ENCODE assay signal across 7 mouse cellular contexts in the genomic region with DNA sequence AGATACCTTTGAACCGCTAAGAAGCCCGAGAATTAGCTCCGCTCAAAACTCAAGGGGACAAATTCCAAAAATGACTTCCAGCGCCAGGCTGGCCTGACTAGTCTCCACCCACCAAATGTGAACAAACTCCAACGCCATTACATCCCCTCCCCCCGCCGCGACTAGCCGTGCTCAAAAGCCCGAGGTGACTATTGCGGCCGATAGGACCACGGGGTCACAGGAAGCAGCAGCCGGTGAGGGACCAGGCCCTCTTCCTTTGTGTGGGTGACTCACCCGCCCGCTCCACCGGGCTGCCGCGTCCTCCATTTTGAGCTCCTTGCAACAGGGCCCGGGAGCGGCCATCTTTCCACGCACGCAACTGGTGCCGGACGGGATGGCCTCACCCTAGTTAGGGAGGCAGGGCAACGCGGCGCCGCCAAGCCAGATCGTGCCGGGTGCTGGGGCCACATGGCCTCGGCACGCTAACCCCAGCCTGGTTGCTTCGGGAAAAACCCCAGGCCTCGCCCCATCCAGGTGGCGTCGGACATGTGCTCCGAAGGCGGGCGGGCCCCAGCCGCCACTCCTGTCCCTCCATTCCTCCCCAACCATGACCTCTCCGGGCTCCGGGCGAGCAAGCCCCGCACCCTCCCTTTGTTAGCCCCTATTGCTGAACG. TPM values are rescaled to one million over a fixed set of nuclear protein-coding genes. Genes with fewer than 3 reads are reported as not detected.
DNase-seq lines count a peak whose midpoint lies in the region; ATAC-seq lines count a peak whose summit lies in the region.

No protein-coding gene starts in this region.

- intact Hi-C loops in gastrocnemius, postnatal 36 days (cut with DNase I): no loop called here

- no peaks in the 10 kb centered on the region for H3K27me3 ChIP-seq in intestine, embryonic 16.5 days (replicated peaks; ENCODE audit: control insufficient read depth, insufficient read depth, low read length)
- H3K27me3 ChIP-seq in limb, embryonic 10.5 days (ENCODE audit: low read depth, poor library complexity, severe bottlenecking): no peaks in the 10 kb centered on the region
- H3K27me3 ChIP-seq in midbrain, embryonic 12.5 days: no peaks in the 10 kb centered on the region

- peak; percentile 88 to 93 for DNase-seq in adrenal gland, adult (ENCODE audit: inconsistent age in 2 of 2, low spot score in 1 of 2)
- peak; percentile 74 for DNase-seq in embryo, embryonic 10.5 days (ENCODE audit: low spot score)
- peak; percentile 53 to 69 for DNase-seq in gastrocnemius, postnatal 36 days
- peak; percentile 85 for DNase-seq in limb, embryonic 10.5 days (ENCODE audit: low spot score)
- peak; percentile 58 for DNase-seq in skeletal muscle tissue, adult 2 months (ENCODE audit: low read depth, low spot score)

- H3K4me3 ChIP-seq in intestine, embryonic 16.5 days (ENCODE audit: low read length): peak overlapping the region; percentile 98
- peak overlapping the region; percentile 98 for H3K4me3 ChIP-seq in limb, embryonic 10.5 days
- peak overlapping the region; percentile 99 for H3K4me3 ChIP-seq in midbrain, embryonic 12.5 days

- peak; percentile 21 for ATAC-seq in intestine, embryonic 16.5 days
- peak; percentile 21 for ATAC-seq in midbrain, embryonic 12.5 days (ENCODE audit: low FRiP score, low read depth)

- H3K9me3 ChIP-seq in intestine, embryonic 16.5 days (ENCODE audit: control insufficient read depth, low read length): no peaks in the 10 kb centered on the region
- no peaks in the 10 kb centered on the region for H3K9me3 ChIP-seq in limb, embryonic 10.5 days (replicated peaks)
- H3K9me3 ChIP-seq in midbrain, embryonic 12.5 days: no peaks in the 10 kb centered on the region

- peak overlapping the region; percentile 58 for H3K4me2 ChIP-seq in intestine, embryonic 16.5 days (ENCODE audit: low read depth, low read length)
- H3K4me2 ChIP-seq in midbrain, embryonic 12.5 days (replicated peaks): peak overlapping the region; percentile 71

- H3K36me3 ChIP-seq in intestine, embryonic 16.5 days (ENCODE audit: control insufficient read depth, insufficient read depth, low read length): no peaks in the 10 kb centered on the region
- H3K36me3 ChIP-seq in limb, embryonic 10.5 days: peaks cover 48% of the 10 kb centered on the region
- peaks cover 39% of the 10 kb centered on the region for H3K36me3 ChIP-seq in midbrain, embryonic 12.5 days

- peaks cover 6% of the 10 kb centered on the region for H3K4me1 ChIP-seq in intestine, embryonic 16.5 days (ENCODE audit: control insufficient read depth, insufficient read depth, low read length)
- peaks cover 10% of the 10 kb centered on the region for H3K4me1 ChIP-seq in limb, embryonic 10.5 days
- peaks cover 22% of the 10 kb centered on the region for H3K4me1 ChIP-seq in midbrain, embryonic 12.5 days

- H3K9ac ChIP-seq in intestine, embryonic 16.5 days (ENCODE audit: low read depth, low read length): peak overlapping the region; percentile 100
- H3K9ac ChIP-seq in midbrain, embryonic 12.5 days (replicated peaks): peak overlapping the region; percentile 98

- peak overlapping the region; percentile 99 for H3K27ac ChIP-seq in intestine, embryonic 16.5 days (ENCODE audit: low read length)
- peak overlapping the region; percentile 99 for H3K27ac ChIP-seq in limb, embryonic 10.5 days
- H3K27ac ChIP-seq in midbrain, embryonic 12.5 days (replicated peaks): peak overlapping the region; percentile 97

- under 1% methylated on average over 46 of the region's 46 CpGs for WGBS in intestine, embryonic 16.5 days
- under 1% methylated on average over 46 of the region's 46 CpGs for WGBS in limb, embryonic 10.5 days
- WGBS in midbrain, embryonic 12.5 days: under 1% methylated on average over 46 of the region's 46 CpGs

RNA-seq across cellular contexts. Expression of a gene that starts 8.1 kb away (rescaled TPM):
- 100 to 1,000 TPM; 496 to 538 TPM for total RNA-seq in gastrocnemius, postnatal 36 days (2021)
- polyA plus RNA-seq in intestine, embryonic 16.5 days (2015; fragmentation: Nextera tagmentation; extraction: Ambion mirVana): 4,065 and 4,271 TPM in 2 replicates
- polyA plus RNA-seq in limb, embryonic 10.5 days (2016; fragmentation: Nextera tagmentation; extraction: Ambion mirVana): 3,854 and 3,970 TPM in 2 replicates
- 3,350 and 3,406 TPM in 2 replicates for polyA plus RNA-seq in midbrain, embryonic 12.5 days (2016; fragmentation: Nextera tagmentation; extraction: Ambion mirVana)

RNA-seq across cellular contexts. Expression of a gene that starts 32.2 kb away (rescaled TPM):
- total RNA-seq in gastrocnemius, postnatal 36 days (2021): not detected
- polyA plus RNA-seq in intestine, embryonic 16.5 days (2015; fragmentation: Nextera tagmentation; extraction: Ambion mirVana): 0.24 and 0.48 TPM in 2 replicates
- 0.73 and 1.2 TPM in 2 replicates for polyA plus RNA-seq in limb, embryonic 10.5 days (2016; fragmentation: Nextera tagmentation; extraction: Ambion mirVana)
- polyA plus RNA-seq in midbrain, embryonic 12.5 days (2016; fragmentation: Nextera tagmentation; extraction: Ambion mirVana): 0.98 and 1.2 TPM in 2 replicates

RNA-seq across cellular contexts. Expression of a gene that starts 32.8 kb away (rescaled TPM):
- 10 to 100 TPM; 17.6 to 21.4 TPM for total RNA-seq in gastrocnemius, postnatal 36 days (2021)
- polyA plus RNA-seq in intestine, embryonic 16.5 days (2015; fragmentation: Nextera tagmentation; extraction: Ambion mirVana): 25.0 and 27.0 TPM in 2 replicates
- polyA plus RNA-seq in limb, embryonic 10.5 days (2016; fragmentation: Nextera tagmentation; extraction: Ambion mirVana): 23.8 and 25.9 TPM in 2 replicates
- polyA plus RNA-seq in midbrain, embryonic 12.5 days (2016; fragmentation: Nextera tagmentation; extraction: Ambion mirVana): 23.6 and 25.7 TPM in 2 replicates

RNA-seq across cellular contexts. Expression of a gene that starts 37.8 kb away (rescaled TPM):
- under 1 TPM in 1 of 2 experiments, not detected in 1; 0.17 TPM for total RNA-seq in gastrocnemius, postnatal 36 days (2021)
- polyA plus RNA-seq in intestine, embryonic 16.5 days (2015; fragmentation: Nextera tagmentation; extraction: Ambion mirVana): 1.6 and 1.9 TPM in 2 replicates
- 0.34 and 0.45 TPM in 2 replicates for polyA plus RNA-seq in limb, embryonic 10.5 days (2016; fragmentation: Nextera tagmentation; extraction: Ambion mirVana)
- 0.39 and 0.77 TPM in 2 replicates for polyA plus RNA-seq in midbrain, embryonic 12.5 days (2016; fragmentation: Nextera tagmentation; extraction: Ambion mirVana)

Comparison
In these comparisons a context has a peak if more than half of its experiments do, and no peak if none do; other contexts are left out.
1. Peak in every context shown above with its lines: DNase-seq, ATAC-seq, H3K4me3 ChIP-seq and H3K27ac ChIP-seq.